Mouse (Mus musculus) neural tube, embryonic 14.5 days (tissue): ENCODE data around the gene Zfp658. TPM values are rescaled to one million over a fixed set of nuclear protein-coding genes. Genes with fewer than 3 reads are reported as not detected.

Experiments used
- ATAC-seq: fragments of 200-750 bp; cut with Nextera tagmentation; 2 replicates; pipeline ENCODE4 v1.8.0; 2017; ENCODE audit warnings: low read depth, mild to moderate bottlenecking, moderate TSS enrichment, moderate library complexity
- H3K27ac ChIP-seq: fragments of 300-500 bp; sonication (generic); 2 replicates; pipeline ENCODE4 v1.5.1; 2014; ENCODE audit warnings: low read depth, mild to moderate bottlenecking, control low read depth, low read length, moderate library complexity, mixed read lengths
- H3K27me3 ChIP-seq: fragments of 300-500 bp; sonication (generic); 2 replicates; pipeline ENCODE4 v1.6.1; 2014; ENCODE audit warnings: low read length; ENCODE audit not compliant: control insufficient read depth, insufficient read depth
- H3K36me3 ChIP-seq: fragments of 300-500 bp; sonication (generic); 2 replicates; pipeline ENCODE4 v1.6.1; 2014; ENCODE audit warnings: low read length, mixed read lengths; ENCODE audit not compliant: control insufficient read depth, insufficient read depth
- H3K4me1 ChIP-seq: fragments of 300-500 bp; sonication (generic); 2 replicates; pipeline ENCODE4 v1.6.1; 2014; ENCODE audit warnings: low read length; ENCODE audit not compliant: control insufficient read depth, insufficient read depth
- H3K4me2 ChIP-seq: fragments of 300-500 bp; sonication (generic); 2 replicates; pipeline ENCODE4 v1.6.1; 2014; ENCODE audit warnings: mild to moderate bottlenecking, low read depth, low read length, control low read depth
- H3K4me3 ChIP-seq: fragments of 300-500 bp; sonication (generic); 2 replicates; pipeline ENCODE4 v1.5.1; 2014; ENCODE audit warnings: low read depth, low read length, control low read depth, mixed read lengths
- H3K9ac ChIP-seq: fragments of 300-500 bp; sonication (generic); replicated peaks from 2 replicates; pipeline ENCODE4 v1.6.1; 2014; ENCODE audit warnings: low read depth, mild to moderate bottlenecking, control low read depth, low read length, mixed read lengths
- H3K9me3 ChIP-seq: fragments of 300-500 bp; sonication (generic); 2 replicates; pipeline ENCODE4 v1.6.1; 2016; ENCODE audit warnings: low read length; ENCODE audit not compliant: control insufficient read depth
- WGBS: fragments of 180-500 bp; shearing (Covaris S2); extraction: QIAGEN DNeasy Blood & Tissue Kit; methylation state at CpG from one replicate; pipeline ENCODE4 v1.1.7; 2014; 5-methylcytosine and 5-hydroxymethylcytosine counted together
- polyA plus RNA-seq: library from polyadenylated mRNA; unstranded; fragments of >200 nt; fragmentation: Nextera tagmentation; extraction: Ambion mirVana; gene quantifications from 2 replicates; pipeline ENCODE4 v1.2.1, GENCODE M21; 2014

Gene Zfp658
- polyA plus RNA-seq, 1 experiment from 2014 or later: 7.8 TPM

GRCm38 (mm10) chr7:43544225-43544977, 17.7 kb upstream of the Zfp658 start, which contains the start of gene Cd33:
Cd33 (minus strand) TSS chr7:43544428.
- H3K4me1 ChIP-seq: no peaks in the 10 kb centered on the region
- no peaks in the 10 kb centered on the region for H3K36me3 ChIP-seq
- ATAC-seq: no peak
- H3K27me3 ChIP-seq: no peaks in the 10 kb centered on the region
- H3K4me3 ChIP-seq: no peak within 1 kb of the TSS
- H3K9me3 ChIP-seq: no peaks in the 10 kb centered on the region
- no peak within 1 kb of the TSS for H3K4me2 ChIP-seq
- H3K27ac ChIP-seq: no peak within 1 kb of the TSS
- no peak within 1 kb of the TSS for H3K9ac ChIP-seq
- WGBS: 83% methylated on average over 7 of the region's 7 CpGs

GRCm38 (mm10) chr7:43545656-43546545, 16.2 kb upstream of the Zfp658 start:
- H3K9me3 ChIP-seq: no peaks in the 10 kb centered on the region
- H3K27me3 ChIP-seq: no peaks in the 10 kb centered on the region
- no peak for ATAC-seq
- no peak overlapping the region for H3K4me2 ChIP-seq
- no peak overlapping the region for H3K27ac ChIP-seq
- H3K4me3 ChIP-seq: no peak overlapping the region
- no peak overlapping the region for H3K9ac ChIP-seq
- no peaks in the 10 kb centered on the region for H3K4me1 ChIP-seq
- WGBS: 64% methylated on average over 7 of the region's 7 CpGs
- H3K36me3 ChIP-seq: no peaks in the 10 kb centered on the region

- Histone ChIP-seq H3K9me3 (no peaks in the 10 kb centered on the region), H3K27ac (no peak overlapping the region), H3K9ac (no peak overlapping the region), H3K27me3 (no peaks in the 10 kb centered on the region), H3K4me1 (no peaks in the 10 kb centered on the region), H3K36me3 (no peaks in the 10 kb centered on the region), H3K4me2 (no peak overlapping the region), H3K4me3 (no peak overlapping the region)
- WGBS: 55% methylated on average over 5 of the region's 5 CpGs
- no peak for ATAC-seq
These were observed 14.4 kb upstream of the Zfp658 start for GRCm38 (mm10) chr7:43547666-43548065.

- Histone ChIP-seq H3K36me3 (no peaks in the 10 kb centered on the region), H3K27me3 (no peaks in the 10 kb centered on the region), H3K9ac (no peak overlapping the region), H3K4me1 (no peaks in the 10 kb centered on the region), H3K9me3 (no peaks in the 10 kb centered on the region), H3K4me2 (no peak overlapping the region), H3K4me3 (no peak overlapping the region), H3K27ac (no peak overlapping the region)
- ATAC-seq: no peak
- 87% methylated on average over 4 of the region's 4 CpGs for WGBS
These were observed 13.8 kb upstream of the Zfp658 start for GRCm38 (mm10) chr7:43548206-43548605.

GRCm38 (mm10) chr7:43553153-43553552, 8.9 kb upstream of the Zfp658 start:
- Histone ChIP-seq H3K4me2 (no peak overlapping the region), H3K27me3 (no peaks in the 10 kb centered on the region), H3K9me3 (no peaks in the 10 kb centered on the region), H3K36me3 (no peaks in the 10 kb centered on the region), H3K4me3 (no peak overlapping the region), H3K4me1 (no peaks in the 10 kb centered on the region), H3K9ac (no peak overlapping the region), H3K27ac (no peak overlapping the region)
- no peak for ATAC-seq
- 83% methylated on average over 4 of the region's 4 CpGs for WGBS

- H3K9ac ChIP-seq: no peak overlapping the region
- 54% methylated on average over 3 of the region's 3 CpGs for WGBS
- ATAC-seq: no peak
These were observed 7.5 kb upstream of the Zfp658 start for GRCm38 (mm10) chr7:43554550-43554949.

GRCm38 (mm10) chr7:43555351-43555750, 6.7 kb upstream of the Zfp658 start:
- no peaks in the 10 kb centered on the region for H3K27me3 ChIP-seq
- no peaks in the 10 kb centered on the region for H3K36me3 ChIP-seq
- no peak overlapping the region for H3K4me2 ChIP-seq
- 96% methylated on average over 5 of the region's 5 CpGs for WGBS
- no peaks in the 10 kb centered on the region for H3K9me3 ChIP-seq
- H3K4me1 ChIP-seq: no peaks in the 10 kb centered on the region
- no peak overlapping the region for H3K4me3 ChIP-seq
- H3K27ac ChIP-seq: no peak overlapping the region
- H3K9ac ChIP-seq: no peak overlapping the region
- no peak for ATAC-seq

More at GRCm38 (mm10) chr7:43554550-43554949, 7.5 kb upstream of the Zfp658 start:
- H3K9me3 ChIP-seq: no peaks in the 10 kb centered on the region
- no peak overlapping the region for H3K27ac ChIP-seq
- H3K27me3 ChIP-seq: no peaks in the 10 kb centered on the region
- H3K36me3 ChIP-seq: no peaks in the 10 kb centered on the region
- H3K4me2 ChIP-seq: no peak overlapping the region
- H3K4me3 ChIP-seq: no peak overlapping the region
- no peaks in the 10 kb centered on the region for H3K4me1 ChIP-seq

GRCm38 (mm10) chr7:43556901-43557300, 5.2 kb upstream of the Zfp658 start:
- Histone ChIP-seq H3K4me3 (no peak overlapping the region), H3K27ac (no peak overlapping the region)
- 89% methylated on average over 1 of the region's 1 CpGs for WGBS

GRCm38 (mm10) chr7:43562651-43563070, 605 bp downstream of the Zfp658 start:
- H3K36me3 ChIP-seq: peaks cover 16% of the 10 kb centered on the region
- H3K4me3 ChIP-seq: peak overlapping the region; percentile 72
- no peaks in the 10 kb centered on the region for H3K27me3 ChIP-seq
- peak overlapping the region; percentile 77 for H3K27ac ChIP-seq
- peak; percentile 36 for ATAC-seq
- peaks cover 15% of the 10 kb centered on the region for H3K4me1 ChIP-seq
- 0% methylated on average over 10 of the region's 10 CpGs for WGBS
- no peaks in the 10 kb centered on the region for H3K9me3 ChIP-seq
- peak overlapping the region; percentile 78 for H3K9ac ChIP-seq
- H3K4me2 ChIP-seq: peak overlapping the region; percentile 88

More at GRCm38 (mm10) chr7:43556901-43557300, 5.2 kb upstream of the Zfp658 start:
- Histone ChIP-seq H3K9me3 (no peaks in the 10 kb centered on the region), H3K4me2 (no peak overlapping the region), H3K9ac (no peak overlapping the region), H3K4me1 (no peaks in the 10 kb centered on the region), H3K27me3 (no peaks in the 10 kb centered on the region), H3K36me3 (no peaks in the 10 kb centered on the region)
- ATAC-seq: no peak
